Mouse (Mus musculus): Measurements from ENCODE around the gene Wnk4.

- TF ChIP-seq POLR2A (IDR thresholded peaks at IDR 0.05; ENCODE audit: borderline replicate concordance, extremely low read depth, low read depth, low read length) (no peak), CTCF (IDR thresholded peaks at IDR 0.05; ENCODE audit: insufficient read depth, low read length) (no peak)
Observed at GRCm38 (mm10) chr11:101307744-101308143, 47.4 kb downstream of the Wnk4 start.

Data from lung, adult 2 months (tissue).